Mouse (Mus musculus): ENCODE measurements around the gene Sync.

Sync gene

DNA sequence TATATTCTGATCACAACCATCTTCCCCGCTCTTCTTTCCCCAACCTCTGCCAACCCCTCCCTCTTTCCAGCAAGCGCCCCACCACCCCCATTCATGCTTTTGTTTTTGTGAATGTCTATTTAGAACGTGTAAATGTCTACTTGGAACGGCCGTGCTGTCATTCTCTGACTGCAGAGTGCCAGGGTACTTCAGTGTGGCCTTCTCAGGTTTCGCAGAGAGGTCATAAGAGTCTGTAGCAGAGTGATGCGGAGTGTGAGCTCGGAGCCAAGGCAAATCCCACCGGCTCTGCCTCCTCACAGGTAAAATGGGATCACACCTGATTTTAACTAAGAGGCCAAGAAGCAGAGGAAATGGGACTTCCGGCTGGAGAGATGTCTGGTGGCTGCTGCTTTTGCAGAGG, 11.7 kb downstream of the Sync start:
- no peak for ATAC-seq (ENCODE audit: insufficient number of reproducible peaks, low FRiP score, low TSS enrichment)

DNA sequence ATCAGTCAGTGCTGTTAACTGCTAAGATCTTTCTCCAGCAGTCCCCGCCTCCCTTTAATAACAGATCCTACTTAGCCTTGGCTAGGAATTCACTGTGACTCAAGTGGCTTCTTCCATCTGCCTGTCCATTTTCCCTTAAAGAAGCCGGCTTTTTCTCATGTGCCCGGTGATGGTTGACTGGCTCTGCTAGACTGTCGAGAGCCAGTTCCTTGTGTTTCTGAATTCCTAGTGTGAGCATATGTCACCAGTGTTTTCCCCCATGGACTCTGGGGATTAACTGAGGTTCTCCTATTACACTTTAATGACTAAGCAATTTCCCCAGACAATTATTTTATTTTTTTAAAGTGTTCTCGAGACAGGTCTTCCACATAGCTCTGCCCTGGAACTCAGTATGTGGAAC, 16.0 kb downstream of the Sync start:
- ATAC-seq (ENCODE audit: insufficient number of reproducible peaks, low FRiP score, low TSS enrichment), result no peak

DNA sequence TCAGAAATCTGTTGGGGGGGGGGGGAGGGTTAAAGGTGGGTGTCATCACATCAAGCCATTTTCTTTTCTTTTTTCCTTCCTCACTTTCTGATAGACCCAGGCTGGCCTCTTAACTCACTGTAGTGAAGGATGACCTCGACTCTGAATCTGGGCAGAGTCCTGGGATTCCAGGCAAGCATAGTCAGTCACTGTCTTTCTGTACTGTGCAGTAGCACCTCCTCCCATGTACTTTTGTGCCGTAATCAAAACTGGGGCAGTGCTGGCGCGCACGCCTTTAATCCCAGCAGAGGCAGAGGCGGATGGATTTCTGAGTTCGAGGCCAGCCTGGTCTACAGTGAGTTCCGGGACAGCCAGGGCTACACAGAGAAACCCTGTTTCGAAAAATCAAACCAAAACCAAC, 16.4 kb downstream of the Sync start:
- ATAC-seq (ENCODE audit: insufficient number of reproducible peaks, low FRiP score, low TSS enrichment), result no peak

DNA sequence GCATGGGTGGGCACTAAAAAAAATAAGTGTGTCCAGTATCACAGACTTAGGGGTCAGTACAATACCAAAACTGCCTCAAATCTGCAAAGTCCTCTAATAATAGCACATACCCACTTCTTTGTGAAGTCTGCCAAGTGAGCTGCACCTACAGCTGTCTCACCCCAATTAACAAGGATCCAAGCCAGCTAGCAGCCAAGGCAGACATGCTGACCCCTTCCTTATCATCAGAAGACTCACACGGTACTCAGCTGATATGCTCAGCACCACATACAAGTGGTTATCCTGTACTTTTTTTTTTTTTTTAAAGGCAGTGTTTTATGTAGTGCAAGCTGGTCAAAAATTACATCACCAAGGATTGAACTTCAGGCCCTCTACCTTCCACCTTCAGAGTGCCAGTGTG, 16.9 kb downstream of the Sync start:
- no peak for ATAC-seq (ENCODE audit: insufficient number of reproducible peaks, low FRiP score, low TSS enrichment)

DNA sequence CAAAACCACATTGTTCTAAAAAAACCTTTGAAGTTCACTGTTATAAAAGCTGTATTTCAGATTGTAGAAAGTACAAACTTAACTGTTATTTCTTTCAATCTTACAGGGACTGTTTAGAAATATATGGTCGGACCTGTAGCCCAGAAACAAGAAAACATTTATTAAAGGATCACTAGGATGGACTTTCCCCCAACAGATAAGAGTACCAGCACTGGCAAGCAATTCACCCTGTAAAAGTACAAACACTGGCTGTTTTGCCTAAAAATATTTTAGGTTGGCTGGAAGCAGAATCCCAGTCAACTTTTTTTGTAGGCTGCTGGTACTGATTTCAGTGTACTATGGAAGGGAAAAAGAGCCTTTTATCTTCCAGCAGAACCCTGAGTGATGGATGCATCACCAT, 20.5 kb downstream of the Sync start:
- no peak for ATAC-seq (ENCODE audit: insufficient number of reproducible peaks, low FRiP score, low TSS enrichment)

GRCm38 (mm10) chr4:129313886-129314285, 26.5 kb downstream of the Sync start:
- ATAC-seq (ENCODE audit: insufficient number of reproducible peaks, low FRiP score, low TSS enrichment), result no peak

GRCm38 (mm10) chr4:129320876-129321275, 33.5 kb downstream of the Sync start:
- ATAC-seq (ENCODE audit: insufficient number of reproducible peaks, low FRiP score, low TSS enrichment), result no peak

- no peak for ATAC-seq (ENCODE audit: insufficient number of reproducible peaks, low FRiP score, low TSS enrichment)
Measured at GRCm38 (mm10) chr4:129322042-129322441, 34.6 kb downstream of the Sync start.

DNA sequence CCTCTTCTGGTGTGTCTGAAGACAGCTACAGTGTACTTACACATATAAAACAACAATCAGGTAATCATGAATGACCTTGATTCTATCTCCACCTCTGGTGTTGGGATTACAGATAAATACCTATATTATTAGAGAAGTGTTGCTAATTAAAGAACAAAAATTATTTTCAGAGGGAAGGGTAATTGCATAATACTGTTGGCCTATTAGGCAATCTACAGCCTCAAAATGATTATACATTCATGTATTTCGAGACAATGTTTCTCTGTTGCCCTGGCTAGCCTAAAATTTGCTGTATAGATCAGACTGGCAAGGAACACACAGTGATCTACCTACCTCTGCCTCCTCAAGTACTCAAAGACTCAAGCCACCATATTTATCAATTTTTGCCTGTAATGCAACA, 36.1 kb downstream of the Sync start:
- no peak for ATAC-seq (ENCODE audit: insufficient number of reproducible peaks, low FRiP score, low TSS enrichment)

DNA sequence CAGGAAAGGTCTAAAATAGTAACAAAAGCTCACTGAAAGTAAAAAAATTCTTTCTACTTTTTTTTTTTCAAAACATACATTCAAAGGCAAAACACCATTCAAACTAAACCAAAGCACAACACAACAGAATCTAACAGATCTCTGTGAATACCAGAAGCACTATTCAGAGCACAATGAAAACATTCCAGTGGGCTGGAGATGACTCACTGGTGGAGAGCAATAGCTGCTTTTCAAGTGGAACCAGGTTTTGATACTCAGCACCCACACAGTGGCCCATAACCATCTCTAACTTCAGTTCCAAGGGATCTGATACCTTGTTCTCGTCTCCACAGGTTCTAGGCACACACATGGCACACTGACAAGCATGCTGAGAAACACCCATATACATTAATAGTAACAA, 37.3 kb downstream of the Sync start:
- no peak for ATAC-seq (ENCODE audit: insufficient number of reproducible peaks, low FRiP score, low TSS enrichment)

GRCm38 (mm10) chr4:129326191-129326590, 38.8 kb downstream of the Sync start:
- no peak for ATAC-seq (ENCODE audit: insufficient number of reproducible peaks, low FRiP score, low TSS enrichment)

DNA sequence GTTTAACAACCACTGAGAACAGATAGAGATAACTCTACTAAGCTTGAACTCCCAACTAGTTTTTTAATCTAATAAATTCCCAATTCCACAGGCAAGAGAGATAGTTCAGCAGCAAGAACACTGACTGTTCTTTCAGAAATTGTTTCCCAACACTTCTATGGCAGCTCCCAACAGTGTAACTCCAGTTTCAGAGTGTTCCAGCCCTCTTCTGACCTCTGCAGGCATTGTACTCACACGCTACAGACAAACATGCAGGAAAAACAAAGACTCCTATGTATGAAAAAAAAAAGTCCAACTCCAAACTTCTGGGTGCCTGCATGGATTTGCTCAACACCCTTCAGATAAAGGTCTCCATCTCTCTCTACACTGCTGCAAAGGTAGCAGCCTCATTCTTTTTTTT, 45.4 kb downstream of the Sync start:
- no peak for ATAC-seq (ENCODE audit: insufficient number of reproducible peaks, low FRiP score, low TSS enrichment)

DNA sequence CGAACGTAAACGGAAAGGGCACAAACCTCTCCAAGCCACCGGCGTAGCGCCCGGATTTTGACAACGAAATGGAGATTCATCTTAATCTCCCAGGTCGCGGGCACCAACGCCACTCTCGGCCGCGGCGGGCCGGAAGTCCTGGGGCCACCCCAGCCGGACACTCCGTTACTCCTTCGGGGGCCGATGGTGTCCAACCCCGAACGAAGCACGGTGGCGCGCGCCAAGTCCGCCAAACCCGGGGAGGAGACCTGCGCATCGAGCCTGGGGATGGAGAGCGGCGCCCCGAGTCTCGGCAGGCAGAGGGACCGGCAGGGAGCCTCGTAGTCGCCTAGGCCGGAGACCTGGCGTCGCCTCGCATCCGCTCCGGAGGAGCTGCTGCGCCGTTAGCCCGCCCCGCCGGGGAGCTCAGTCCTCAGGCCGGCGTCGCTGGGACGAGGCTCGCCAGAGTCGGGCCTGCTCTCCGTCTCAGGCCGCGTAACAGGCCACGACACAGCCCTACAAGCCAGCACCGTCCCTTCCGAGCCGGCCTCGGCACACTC, 47.3 kb downstream of the Sync start:
- 0 out of 2 replicates have a peak, but pooled peaks have one; percentile 5 for ATAC-seq (ENCODE audit: insufficient number of reproducible peaks, low FRiP score, low TSS enrichment)

DNA sequence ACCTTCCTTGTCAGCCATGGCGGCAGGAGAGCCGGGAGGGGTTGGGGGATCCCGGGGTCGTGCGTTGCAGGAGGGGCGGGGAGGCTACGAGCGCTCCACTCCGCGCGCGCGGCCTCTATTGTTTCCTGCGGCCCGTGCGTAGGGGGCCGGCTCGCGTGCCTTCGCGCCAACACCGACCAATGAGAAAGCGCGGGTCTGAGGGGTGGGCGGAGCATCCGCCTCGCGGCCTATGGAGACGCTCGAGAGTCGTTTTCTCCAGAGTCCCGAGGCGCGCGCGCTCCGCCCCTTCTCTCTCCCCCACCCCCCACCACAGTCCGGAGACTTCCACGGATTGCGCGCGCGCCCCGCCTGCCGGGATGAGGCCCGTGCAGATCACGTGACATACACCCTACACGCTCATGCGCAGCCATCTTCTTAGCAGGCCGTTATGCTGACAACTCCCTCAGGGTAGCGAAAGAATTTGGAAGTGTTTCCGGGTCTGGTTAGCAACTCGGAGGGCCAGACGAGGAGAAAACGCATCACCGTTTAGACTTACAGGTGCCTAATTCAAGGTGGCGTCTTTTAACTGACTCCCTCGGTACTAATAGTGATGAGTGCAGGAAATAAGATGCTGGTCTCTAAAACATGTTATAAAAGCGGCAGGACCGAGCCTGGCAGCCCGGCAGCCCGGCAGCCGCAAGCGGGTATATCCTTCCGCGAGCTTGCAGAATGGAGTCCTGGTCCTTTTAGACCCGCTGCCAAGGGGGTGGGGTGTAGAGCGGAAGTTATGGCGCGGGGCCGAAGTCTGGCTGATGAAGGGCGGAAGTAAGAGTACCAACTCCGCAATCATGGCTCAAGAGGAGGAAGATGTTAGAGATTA, 48.0 kb downstream of the Sync start, which contains the start of the genes Rbbp4 and Zbtb8os:
Gene Rbbp4 (minus strand): TSS at position 155 of the 859 bp plus-strand sequence.
Gene Zbtb8os (plus strand): TSS at position 480 of the 859 bp plus-strand sequence.
- peak; percentile 92 for ATAC-seq (ENCODE audit: insufficient number of reproducible peaks, low FRiP score, low TSS enrichment)

DNA sequence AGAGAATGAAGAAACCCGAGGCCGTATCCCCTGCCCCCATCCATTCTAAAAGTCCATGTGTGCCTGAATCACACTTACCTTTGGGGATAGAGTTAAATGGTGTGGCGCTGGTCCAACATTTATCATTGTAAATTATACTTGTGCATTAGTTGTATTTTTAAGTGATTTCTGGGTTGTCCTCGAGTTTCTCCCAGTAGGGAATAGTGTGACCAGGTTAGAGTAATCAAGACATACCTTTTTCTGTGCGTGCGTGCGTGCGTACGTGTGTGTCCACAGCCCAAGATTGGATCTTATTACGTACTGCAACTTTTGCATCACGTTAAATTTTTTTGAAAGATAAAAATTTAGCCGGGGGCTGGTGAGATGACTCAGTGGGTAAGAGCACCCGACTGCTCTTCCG, 48.9 kb downstream of the Sync start:
- ATAC-seq (ENCODE audit: insufficient number of reproducible peaks, low FRiP score, low TSS enrichment), result no peak

GRCm38 (mm10) chr4:129339743-129340142, 52.3 kb downstream of the Sync start:
- no peak for ATAC-seq (ENCODE audit: insufficient number of reproducible peaks, low FRiP score, low TSS enrichment)

DNA sequence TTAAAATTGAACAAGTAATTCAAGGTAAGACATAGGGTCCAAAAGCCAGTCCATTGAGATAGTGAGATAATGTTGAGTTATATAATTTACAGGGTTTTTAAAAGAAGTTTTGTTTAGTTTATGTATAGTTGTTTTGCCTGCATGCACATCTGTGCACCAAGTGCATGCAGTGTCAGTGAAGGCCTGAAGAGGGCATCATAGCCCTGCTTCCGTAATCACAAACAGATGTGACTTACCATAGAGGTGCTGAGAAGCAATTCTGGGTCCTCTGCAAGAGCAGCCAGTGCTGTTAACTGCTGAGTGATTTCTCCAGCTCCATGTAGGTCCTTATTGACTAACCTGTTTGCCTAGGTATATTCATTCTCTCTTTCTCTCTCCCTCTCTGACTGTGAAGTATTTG, 54.5 kb downstream of the Sync start:
- ATAC-seq (ENCODE audit: insufficient number of reproducible peaks, low FRiP score, low TSS enrichment), result no peak

DNA sequence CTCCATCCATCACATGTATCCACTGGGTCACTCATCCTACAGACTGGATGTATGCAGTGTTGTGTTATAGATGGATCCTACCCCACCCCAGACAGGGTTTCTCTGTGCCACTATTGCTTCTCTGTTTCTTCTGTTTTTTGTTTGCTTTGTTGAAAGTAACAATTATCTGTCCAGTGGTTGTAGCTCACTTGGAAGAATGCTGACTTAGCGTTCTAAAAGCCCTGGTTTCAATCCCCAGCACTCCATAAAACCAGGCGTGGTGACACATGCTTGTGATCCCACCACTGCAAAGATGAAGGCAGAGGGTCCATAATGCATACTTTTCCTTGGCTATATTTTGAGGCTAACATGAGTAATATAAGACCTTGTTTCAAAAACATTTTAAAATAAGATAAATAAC, 55.3 kb downstream of the Sync start:
- ATAC-seq (ENCODE audit: insufficient number of reproducible peaks, low FRiP score, low TSS enrichment), result no peak

DNA sequence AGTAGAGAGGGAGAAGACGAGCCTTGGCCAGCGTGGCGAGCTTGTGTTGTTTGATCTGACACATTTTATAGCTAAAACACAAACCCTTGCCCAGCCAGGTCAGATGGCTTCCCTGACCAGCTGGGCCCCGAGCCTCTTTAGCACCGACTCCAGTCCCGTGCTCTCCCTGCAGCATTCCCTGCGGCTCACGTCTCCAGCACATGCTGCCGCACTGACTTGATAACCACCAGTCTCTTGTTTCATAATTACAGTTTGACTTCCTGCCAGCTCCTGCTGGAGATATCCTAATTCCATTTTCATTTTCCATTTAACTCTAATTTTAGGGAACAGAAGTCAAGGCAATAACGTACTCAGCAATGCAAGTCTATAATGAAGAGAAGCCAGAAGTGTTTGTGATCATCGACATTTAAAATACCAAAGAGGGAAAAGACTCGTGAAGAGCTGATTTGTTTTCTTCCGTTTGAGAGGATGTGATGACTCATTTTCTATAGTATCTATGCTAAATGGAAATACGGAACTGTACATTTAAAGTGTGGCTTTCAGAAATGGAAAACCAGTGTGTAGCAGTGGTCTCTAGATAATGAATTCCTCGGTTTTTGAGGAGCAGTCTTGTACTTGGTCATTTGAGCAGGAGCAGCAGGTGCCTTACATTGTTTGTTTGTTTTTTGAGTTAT, 59.2 kb downstream of the Sync start:
- ATAC-seq (ENCODE audit: insufficient number of reproducible peaks, low FRiP score, low TSS enrichment), result no peak

- ATAC-seq (ENCODE audit: insufficient number of reproducible peaks, low FRiP score, low TSS enrichment), result peak; percentile 84; the same call in 1 of the 2 replicates
Measured at GRCm38 (mm10) chr4:129350644-129351043, 63.2 kb downstream of the Sync start.

DNA sequence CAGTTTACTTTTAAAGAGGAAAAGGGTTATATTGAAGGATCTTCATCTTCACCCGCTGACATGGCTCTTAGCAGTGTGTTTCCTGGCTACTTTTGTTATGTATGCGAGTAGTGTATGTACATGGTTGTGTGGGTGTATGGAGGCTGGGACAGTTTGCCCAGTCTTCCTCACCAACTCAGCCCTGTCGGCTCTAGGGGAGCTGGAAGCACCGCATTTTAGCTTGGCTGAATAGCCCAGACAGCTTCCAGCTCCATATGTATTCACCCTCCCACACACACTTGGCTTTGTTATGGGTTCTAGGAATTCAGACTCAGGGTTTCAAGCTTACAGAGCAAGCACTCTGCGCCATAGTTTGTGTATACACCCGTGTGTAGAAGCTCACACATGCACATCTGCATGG, 63.7 kb downstream of the Sync start:
- peak; percentile 58; the same call in 1 of the 2 replicates for ATAC-seq (ENCODE audit: insufficient number of reproducible peaks, low FRiP score, low TSS enrichment)

Data from cerebellum, adult (tissue).